Comparison of ENCODE assay signal across 8 mouse cellular contexts in the genomic region with DNA sequence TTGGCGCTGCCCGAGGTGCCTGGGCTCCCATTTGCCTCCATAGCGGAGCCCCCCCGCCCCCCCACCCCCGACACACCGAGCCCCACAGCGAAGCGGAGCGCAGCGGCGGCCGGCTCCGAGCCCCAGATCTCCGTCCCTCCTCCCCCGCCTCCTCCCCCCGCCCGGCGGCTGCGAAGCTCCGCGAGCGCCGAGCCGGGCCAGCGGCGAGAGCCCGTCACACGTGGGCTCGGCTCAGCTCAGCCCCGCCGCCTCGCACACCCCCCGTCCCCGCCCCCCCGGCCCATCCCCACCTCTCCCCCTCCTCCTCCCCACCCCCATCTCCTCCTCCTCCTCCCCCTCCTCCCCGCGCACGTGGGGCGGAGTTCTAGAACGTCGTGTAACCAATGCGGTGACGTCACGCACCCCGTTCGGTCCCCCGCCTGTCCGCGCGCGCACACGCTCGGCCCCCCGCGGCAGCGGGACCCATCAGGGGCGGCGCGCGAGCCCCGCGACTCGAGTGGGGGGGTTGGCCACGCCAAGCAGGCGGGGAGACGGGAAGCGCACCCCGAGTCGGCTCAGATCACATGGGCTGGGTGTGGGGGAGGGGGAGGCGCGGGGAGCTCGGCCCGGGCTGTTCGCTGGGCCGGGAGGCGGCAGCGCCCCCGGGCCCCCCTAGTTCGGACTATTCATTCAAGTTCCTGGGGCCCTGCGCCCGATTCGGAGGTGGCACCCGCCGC. TPM values are rescaled to one million over a fixed set of nuclear protein-coding genes. Genes with fewer than 3 reads are reported as not detected.
DNase-seq lines count a peak whose midpoint lies in the region; ATAC-seq lines count a peak whose summit lies in the region.

A gene (minus strand): TSS at position 464 of the 716 bp plus-strand sequence.

- H3K4me2 ChIP-seq in hindbrain, embryonic 16.5 days (ENCODE audit: low read length): peak within 1 kb of the TSS; percentile 88

- under 1% methylated on average over 35 of the region's 84 CpGs for WGBS in hindbrain, embryonic 16.5 days

- H3K9me3 ChIP-seq in hindbrain, embryonic 16.5 days (ENCODE audit: control insufficient read depth, low read length): no peaks in the 10 kb centered on the region
- no peaks in the 10 kb centered on the region for H3K9me3 ChIP-seq in megakaryocyte, embryonic 14.5 days

- peaks cover 23% of the 10 kb centered on the region for H3K4me1 ChIP-seq in hindbrain, embryonic 16.5 days (ENCODE audit: control insufficient read depth, insufficient read depth, low read depth, low read length)
- H3K4me1 ChIP-seq in megakaryocyte, embryonic 14.5 days: peaks cover 20% of the 10 kb centered on the region

- DNase-seq in WW6 (ENCODE audit: low read depth, low spot score): peak; percentile 81
- peak; percentile 79 to 89 for DNase-seq in cerebellum, postnatal 4 days (ENCODE audit: low spot score in 2 of 2)
- DNase-seq in gastrocnemius, adult 18-20 months (ENCODE audit: low spot score): peak; percentile 94
- DNase-seq in left cerebral cortex, adult 8-10 months (ENCODE audit: low spot score in 2 of 2): peak; percentile 74 to 90
- DNase-seq in right cerebral cortex, postnatal 10 days (ENCODE audit: low spot score in 2 of 2): peak; percentile 95
- DNase-seq in urinary bladder, postnatal 25 days (ENCODE audit: low spot score): peak; percentile 87

- ATAC-seq in hindbrain, embryonic 16.5 days: peak; percentile 87

- peak within 1 kb of the TSS; percentile 95 for H3K9ac ChIP-seq in hindbrain, embryonic 16.5 days (ENCODE audit: low read depth, low read length)

- peak within 1 kb of the TSS; percentile 96 for H3K27ac ChIP-seq in hindbrain, embryonic 16.5 days (ENCODE audit: low read depth, low read length)

- H3K36me3 ChIP-seq in hindbrain, embryonic 16.5 days (ENCODE audit: control insufficient read depth, insufficient read depth, low read length): no peaks in the 10 kb centered on the region
- H3K36me3 ChIP-seq in megakaryocyte, embryonic 14.5 days (replicated peaks; ENCODE audit: low read length): peaks cover 22% of the 10 kb centered on the region

- peak within 1 kb of the TSS; percentile 94 for H3K4me3 ChIP-seq in hindbrain, embryonic 16.5 days (ENCODE audit: low read length)
- H3K4me3 ChIP-seq in megakaryocyte, embryonic 14.5 days (replicated peaks): peak within 1 kb of the TSS; percentile 95

- no peaks in the 10 kb centered on the region for H3K27me3 ChIP-seq in hindbrain, embryonic 16.5 days (replicated peaks; ENCODE audit: control insufficient read depth, insufficient read depth, low read length)
- H3K27me3 ChIP-seq in megakaryocyte, embryonic 14.5 days (replicated peaks): no peaks in the 10 kb centered on the region

RNA-seq across cellular contexts. Expression of the gene that starts here (rescaled TPM):
- 100 to 1,000 TPM; 179 to 180 TPM for total RNA-seq in gastrocnemius, adult 18-20 months (2021)
- polyA plus RNA-seq in hindbrain, embryonic 16.5 days (2015; fragmentation: Nextera tagmentation; extraction: Ambion mirVana): 28.8 and 31.0 TPM in 2 replicates
- total RNA-seq in left cerebral cortex, adult 8-10 months (2022): 100 to 1,000 TPM; 129 to 155 (median 139) TPM
- 12.9 and 14.4 TPM in 2 replicates for polyA plus RNA-seq in megakaryocyte, embryonic 14.5 days (2012; ENCODE audit: insufficient read depth, low replicate concordance)

Comparison
In these comparisons a context has a peak if more than half of its experiments do, and no peak if none do; other contexts are left out.
1. Peak in every context shown above with its lines: DNase-seq, ATAC-seq, H3K4me3 ChIP-seq and H3K27ac ChIP-seq.